Mouse (Mus musculus): Measurements from ENCODE around the gene Gm5800. TPM values are rescaled to one million over a fixed set of nuclear protein-coding genes. Genes with fewer than 3 reads are reported as not detected.
"Not testable (repeated sequence)": the region's sequence is repeated elsewhere in the genome, so short reads cannot be mapped to it uniquely, and the experiment has no call there.

The Gm5800 gene
- not detected in 2 replicates for polyA plus RNA-seq (2015; fragmentation: Nextera tagmentation; extraction: Ambion mirVana)

DNA sequence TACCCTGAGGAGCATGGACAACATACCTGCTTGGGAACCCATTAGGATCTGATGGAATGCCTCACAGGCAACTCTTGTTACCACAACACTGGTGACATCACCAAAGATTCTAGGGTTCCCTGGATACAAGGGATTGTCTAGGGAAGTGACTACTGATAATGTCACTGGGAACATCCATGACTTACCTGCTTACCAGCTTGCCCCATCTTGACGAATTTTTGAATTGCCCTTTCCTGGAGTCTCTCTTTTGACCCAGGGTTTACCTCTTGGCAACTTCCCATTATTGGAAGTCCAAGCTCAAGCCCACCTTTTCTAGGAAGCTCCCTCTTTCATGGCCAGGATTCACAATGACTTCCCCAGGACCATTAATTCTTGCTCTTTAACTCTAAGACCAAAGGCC lies at the start of gene Gm5800:
Gene Gm5800 (minus strand): TSS at position 101 of the 400 bp plus-strand sequence.
- 50% methylated on average over 1 of the region's 1 CpGs for WGBS
- Histone ChIP-seq H3K4me1 (no peaks in the 10 kb centered on the region), H3K4me3 (replicated peaks) (no peak within 1 kb of the TSS), H3K4me2 (replicated peaks) (no peak within 1 kb of the TSS), H3K27me3 (no peaks in the 10 kb centered on the region), H3K9ac (no peak within 1 kb of the TSS), H3K27ac (replicated peaks) (no peak within 1 kb of the TSS), H3K36me3 (no peaks in the 10 kb centered on the region), H3K9me3 (replicated peaks) (no peaks in the 10 kb centered on the region)
- ATAC-seq (ENCODE audit: insufficient number of reproducible peaks, low FRiP score, low TSS enrichment, low read depth) = no peak

DNA sequence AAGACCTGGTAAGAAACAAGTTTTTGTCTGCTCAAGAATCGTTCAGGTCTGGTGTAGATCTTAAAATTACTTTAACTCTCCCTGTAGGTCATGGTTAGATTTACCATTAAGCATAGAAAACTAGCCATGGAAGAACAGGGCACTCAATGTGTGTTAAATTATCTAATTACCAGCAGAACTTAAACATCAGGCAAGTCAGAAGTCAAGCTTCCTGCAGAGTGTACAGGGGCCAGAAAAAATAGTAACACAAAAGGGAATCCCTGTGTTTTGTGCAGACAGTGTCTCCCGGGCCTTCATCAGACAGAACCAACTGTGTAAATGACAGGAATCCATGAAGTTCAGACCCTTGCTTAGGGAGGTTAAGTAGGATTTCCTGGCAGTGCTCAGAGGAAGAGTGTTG lies 39.0 kb upstream of the Gm5800 start:
- 20% methylated on average over 2 of the region's 2 CpGs for WGBS
- Histone ChIP-seq H3K4me3 (replicated peaks) (no peak overlapping the region), H3K4me1 (no peaks in the 10 kb centered on the region), H3K4me2 (replicated peaks) (no peak overlapping the region), H3K9ac (no peak overlapping the region), H3K36me3 (no peaks in the 10 kb centered on the region), H3K27ac (replicated peaks) (no peak overlapping the region), H3K27me3 (no peaks in the 10 kb centered on the region), H3K9me3 (replicated peaks) (no peaks in the 10 kb centered on the region)
- ATAC-seq (ENCODE audit: insufficient number of reproducible peaks, low FRiP score, low TSS enrichment, low read depth) = no peak

DNA sequence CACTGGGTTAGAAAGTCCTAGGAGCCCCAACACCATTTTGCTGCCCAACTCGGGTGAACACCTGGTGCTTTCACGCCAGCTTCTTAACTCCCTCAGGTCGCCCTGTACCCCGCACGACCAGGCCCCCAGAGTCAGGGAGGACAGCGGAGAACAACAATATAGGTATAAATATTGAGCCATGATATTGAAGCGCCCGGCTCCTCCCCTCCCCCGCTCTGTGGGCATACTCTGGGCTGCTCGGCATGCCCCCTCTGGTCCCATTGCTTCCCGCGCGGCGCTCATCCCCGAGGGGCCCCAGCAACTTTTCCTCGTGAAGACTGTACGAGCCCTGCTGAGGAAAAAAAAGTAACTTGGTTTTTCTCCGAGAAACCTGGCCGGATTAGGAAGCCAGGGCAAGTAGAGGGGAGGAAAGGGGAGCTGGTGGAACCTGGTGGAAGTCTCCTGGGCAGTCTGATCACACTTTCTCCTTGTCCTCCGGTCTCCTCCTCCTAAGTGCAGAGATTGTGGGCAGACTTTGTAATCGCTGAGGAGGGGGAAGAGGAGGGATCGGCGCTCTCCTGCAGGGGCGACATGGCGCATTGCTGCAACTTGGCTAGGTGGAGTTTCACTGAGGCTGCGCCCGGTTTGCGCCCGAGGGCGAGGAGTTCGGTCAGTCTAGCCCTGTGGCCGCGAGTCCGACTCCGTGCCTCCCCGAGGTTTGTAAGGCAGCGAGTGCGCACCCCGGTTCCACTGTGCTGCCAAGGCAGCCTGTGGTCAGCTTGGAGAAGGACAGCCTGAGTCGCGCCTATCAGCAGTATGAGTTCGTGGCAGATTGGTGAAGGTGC lies 23.6 kb upstream of the Gm5800 start:
- WGBS = under 1% methylated on average over 42 of the region's 42 CpGs
- Histone ChIP-seq H3K27ac (replicated peaks) (no peak overlapping the region), H3K36me3 (no peaks in the 10 kb centered on the region), H3K9ac (peak overlapping the region; percentile 12; the same call in 1 of the 2 replicates), H3K4me3 (replicated peaks) (peak overlapping the region; percentile 43), H3K4me2 (replicated peaks) (peak overlapping the region; percentile 77), H3K4me1 (peaks cover 24% of the 10 kb centered on the region), H3K9me3 (replicated peaks) (no peaks in the 10 kb centered on the region), H3K27me3 (peaks cover 46% of the 10 kb centered on the region)
- ATAC-seq (ENCODE audit: insufficient number of reproducible peaks, low FRiP score, low TSS enrichment, low read depth) = 0 out of 2 replicates have a peak, but pooled peaks have one; percentile 15

DNA sequence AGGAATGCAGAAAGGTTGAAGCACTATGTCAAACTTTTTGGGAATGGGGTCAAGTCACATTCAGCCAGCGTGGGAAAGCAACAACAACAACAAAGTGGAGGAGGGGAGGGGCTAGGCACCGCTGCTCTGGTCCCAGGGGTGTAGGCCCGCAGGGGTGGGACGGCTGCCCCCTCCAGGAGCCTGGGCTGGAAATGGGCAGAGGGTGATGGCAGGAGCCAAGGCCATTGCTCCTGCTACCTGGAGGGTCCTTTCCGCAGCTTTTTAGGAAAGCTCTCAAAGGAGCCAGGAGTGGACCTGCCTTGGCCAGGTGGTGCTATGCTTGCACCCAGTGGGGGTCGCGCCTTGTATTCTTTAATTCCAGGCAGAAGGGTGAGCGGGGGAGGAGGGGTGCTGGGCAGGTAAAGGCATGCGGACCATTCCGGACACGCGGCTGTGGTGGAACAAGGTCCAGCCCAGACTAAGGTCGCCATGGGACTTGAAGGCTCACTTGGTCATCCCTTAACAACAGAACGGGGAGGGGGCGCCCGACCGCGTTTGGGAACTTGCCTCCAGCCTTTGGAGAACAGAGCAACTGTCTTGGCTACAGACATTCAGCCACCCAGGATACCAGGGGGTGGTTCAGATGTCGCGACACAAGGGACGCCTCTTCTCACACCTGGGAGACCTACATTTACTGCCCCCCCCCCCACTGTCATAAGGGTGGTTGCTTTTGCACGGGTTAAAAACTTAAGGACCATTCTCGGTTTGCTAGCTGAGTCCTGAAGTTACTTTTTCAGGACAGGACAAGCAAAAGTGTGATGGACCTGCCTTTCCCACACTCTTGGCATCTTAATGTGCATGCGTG lies 22.4 kb upstream of the Gm5800 start:
- peaks cover 24% of the 10 kb centered on the region for H3K4me1 ChIP-seq
- H3K9me3 ChIP-seq (replicated peaks) = no peaks in the 10 kb centered on the region
- no peak for ATAC-seq (ENCODE audit: insufficient number of reproducible peaks, low FRiP score, low TSS enrichment, low read depth)
- H3K4me3 ChIP-seq (replicated peaks) = peak overlapping the region; percentile 43
- no peak overlapping the region for H3K9ac ChIP-seq
- H3K36me3 ChIP-seq = no peaks in the 10 kb centered on the region
- no peak overlapping the region for H3K27ac ChIP-seq (replicated peaks)
- WGBS = under 1% methylated on average over 24 of the region's 24 CpGs
- H3K27me3 ChIP-seq = peaks cover 46% of the 10 kb centered on the region
- peak overlapping the region; percentile 77 for H3K4me2 ChIP-seq (replicated peaks)

DNA sequence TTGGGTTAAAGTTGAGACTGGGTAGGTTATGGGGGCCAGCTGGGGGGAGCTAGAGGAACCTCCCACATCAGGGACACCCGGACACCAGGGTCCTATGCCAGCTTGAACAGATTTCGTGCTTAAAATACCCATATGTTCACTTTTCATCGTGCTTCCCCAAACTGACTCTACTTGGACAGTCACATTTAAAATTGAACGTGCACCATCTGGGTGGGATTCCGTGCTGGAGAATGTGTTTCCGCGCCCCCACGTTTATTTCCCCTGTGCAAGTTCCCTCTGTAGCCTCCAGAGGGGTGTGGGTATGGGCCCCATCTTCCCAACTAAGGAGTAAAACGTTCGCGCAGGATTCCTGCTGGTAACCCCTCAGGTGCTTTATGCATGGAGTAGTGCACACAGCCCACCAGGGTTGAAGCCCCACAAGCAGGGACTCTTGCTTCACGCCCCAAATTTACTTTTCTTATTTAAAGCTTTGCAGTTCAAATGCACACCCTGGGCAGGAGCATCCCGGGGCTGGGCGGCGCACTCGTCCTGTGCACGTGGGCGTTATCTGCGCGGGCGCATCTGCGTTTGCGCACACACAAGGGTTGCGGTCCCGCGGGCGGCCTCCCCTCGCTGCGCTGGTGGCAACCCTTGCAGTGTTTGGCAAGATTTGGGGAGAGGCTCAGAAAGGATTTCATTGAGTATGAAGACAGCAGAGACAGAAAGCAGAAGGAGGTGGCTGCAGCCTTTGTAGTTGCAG lies 21.6 kb upstream of the Gm5800 start:
- Histone ChIP-seq H3K36me3 (no peaks in the 10 kb centered on the region), H3K4me3 (replicated peaks) (peak overlapping the region; percentile 43), H3K4me2 (replicated peaks) (peak overlapping the region; percentile 77), H3K4me1 (peaks cover 24% of the 10 kb centered on the region), H3K27me3 (peaks cover 46% of the 10 kb centered on the region), H3K27ac (replicated peaks) (no peak overlapping the region), H3K9me3 (replicated peaks) (no peaks in the 10 kb centered on the region), H3K9ac (no peak overlapping the region)
- WGBS = 2% methylated on average over 29 of the region's 29 CpGs
- no peak for ATAC-seq (ENCODE audit: insufficient number of reproducible peaks, low FRiP score, low TSS enrichment, low read depth)

DNA sequence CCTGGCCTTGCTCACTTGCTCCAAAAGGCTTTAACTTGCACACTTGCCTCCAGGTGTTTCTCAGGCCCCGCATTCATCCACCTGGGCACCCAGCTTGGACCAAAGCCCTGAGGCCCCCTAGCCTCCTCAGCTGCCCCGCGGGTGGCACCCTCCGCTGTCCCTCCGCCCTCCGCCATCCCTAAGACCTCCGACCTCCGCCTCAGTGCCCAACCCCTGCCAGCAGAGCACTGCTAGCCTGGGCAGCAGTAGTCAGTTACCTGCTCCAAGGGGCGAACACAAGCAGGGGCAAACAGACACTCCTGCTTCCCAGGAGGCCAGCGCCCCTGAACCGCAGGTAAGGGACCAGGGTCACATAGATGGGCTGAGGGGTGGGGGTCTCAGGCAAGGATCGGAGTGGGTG lies 21.0 kb upstream of the Gm5800 start:
- Histone ChIP-seq H3K4me2 (replicated peaks) (no peak overlapping the region), H3K27me3 (peaks cover 46% of the 10 kb centered on the region), H3K36me3 (no peaks in the 10 kb centered on the region), H3K27ac (replicated peaks) (no peak overlapping the region), H3K9me3 (replicated peaks) (no peaks in the 10 kb centered on the region), H3K9ac (no peak overlapping the region), H3K4me3 (replicated peaks) (no peak overlapping the region), H3K4me1 (peaks cover 24% of the 10 kb centered on the region)
- peak; percentile 47; the same call in 1 of the 2 replicates for ATAC-seq (ENCODE audit: insufficient number of reproducible peaks, low FRiP score, low TSS enrichment, low read depth)
- WGBS = 14% methylated on average over 12 of the region's 12 CpGs

DNA sequence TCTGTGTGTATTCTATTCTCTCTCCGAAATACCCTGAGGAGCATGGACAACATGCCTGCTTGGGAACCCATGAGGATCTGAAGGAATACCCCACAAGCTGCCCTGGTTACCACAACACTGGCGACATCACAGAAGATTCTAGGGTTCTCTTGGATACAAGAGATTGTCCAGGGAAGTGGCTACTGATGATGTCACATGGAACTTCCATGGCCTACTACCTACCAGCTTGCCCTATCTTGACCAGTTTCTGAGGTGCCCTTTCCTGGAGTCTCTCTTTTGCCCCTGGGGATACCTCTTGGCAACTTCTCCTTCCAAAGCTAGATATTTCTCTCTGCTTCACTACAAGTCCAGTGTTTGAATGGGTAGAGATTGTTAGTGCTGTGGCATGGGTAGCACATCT lies 21.6 kb downstream of the Gm5800 start, which contains the start of gene Gm17079:
Gene Gm17079 (minus strand): TSS at position 101 of the 400 bp plus-strand sequence.
- 95% methylated on average over 1 of the region's 2 CpGs for WGBS
- H3K4me2 ChIP-seq (replicated peaks); H3K4me3 ChIP-seq (replicated peaks); ATAC-seq (ENCODE audit: insufficient number of reproducible peaks, low FRiP score, low TSS enrichment, low read depth); H3K36me3 ChIP-seq; H3K27ac ChIP-seq (replicated peaks); H3K9ac ChIP-seq; H3K9me3 ChIP-seq (replicated peaks); H3K27me3 ChIP-seq; H3K4me1 ChIP-seq: not testable (repeated sequence)

DNA sequence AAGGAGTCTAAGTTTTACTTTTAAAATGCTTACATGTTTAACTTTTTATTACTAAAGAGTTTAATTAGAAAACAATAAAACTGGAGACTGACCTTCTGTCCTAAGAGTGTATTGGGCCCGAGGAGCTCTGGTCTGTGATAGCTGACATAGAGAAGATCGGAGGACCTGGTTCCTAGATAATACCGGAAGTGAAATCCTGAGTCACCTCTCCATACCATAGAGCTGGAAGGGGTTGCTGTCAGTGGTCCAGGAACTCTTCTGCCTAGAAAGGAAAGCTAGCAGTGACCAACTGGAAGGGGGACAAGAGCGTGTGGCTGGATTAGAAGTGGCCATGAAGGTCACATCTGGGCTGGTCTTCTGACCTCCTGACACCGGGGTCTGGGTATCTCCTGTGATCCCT lies 39.7 kb downstream of the Gm5800 start:
- Histone ChIP-seq H3K4me2 (replicated peaks) (no peak overlapping the region), H3K27me3 (no peaks in the 10 kb centered on the region), H3K9me3 (replicated peaks) (no peaks in the 10 kb centered on the region), H3K4me3 (replicated peaks) (no peak overlapping the region), H3K36me3 (no peaks in the 10 kb centered on the region), H3K9ac (no peak overlapping the region), H3K4me1 (no peaks in the 10 kb centered on the region), H3K27ac (replicated peaks) (no peak overlapping the region)
- WGBS = 86% methylated on average over 5 of the region's 5 CpGs
- ATAC-seq (ENCODE audit: insufficient number of reproducible peaks, low FRiP score, low TSS enrichment, low read depth) = no peak

Other genes starting within 250 kb of the Gm5800 start
- gene Gm5622, start 164.4 kb downstream of the Gm5800 start, polyA plus RNA-seq (2015; fragmentation: Nextera tagmentation; extraction: Ambion mirVana) = not detected in 2 replicates
- not detected in 2 replicates for gene Gm17175, start 143.1 kb downstream of the Gm5800 start, polyA plus RNA-seq (2015; fragmentation: Nextera tagmentation; extraction: Ambion mirVana)
- not detected in 2 replicates for gene Gm17174, start 125.0 kb downstream of the Gm5800 start, polyA plus RNA-seq (2015; fragmentation: Nextera tagmentation; extraction: Ambion mirVana)
- gene Gm17078, start 105.9 kb downstream of the Gm5800 start, polyA plus RNA-seq (2015; fragmentation: Nextera tagmentation; extraction: Ambion mirVana) = not detected in 2 replicates
- gene Gm4181, start 81.5 kb downstream of the Gm5800 start, polyA plus RNA-seq (2015; fragmentation: Nextera tagmentation; extraction: Ambion mirVana) = not detected in 2 replicates
- not detected in 2 replicates for gene Gm17079, start 21.7 kb downstream of the Gm5800 start, polyA plus RNA-seq (2015; fragmentation: Nextera tagmentation; extraction: Ambion mirVana)
- not detected in 2 replicates for gene Ang4, start 56.4 kb upstream of the Gm5800 start, polyA plus RNA-seq (2015; fragmentation: Nextera tagmentation; extraction: Ambion mirVana)
- not detected in 2 replicates for gene AY358078, start 82.9 kb upstream of the Gm5800 start, polyA plus RNA-seq (2015; fragmentation: Nextera tagmentation; extraction: Ambion mirVana)
- not detected in 2 replicates for gene Ear6, start 136.5 kb upstream of the Gm5800 start, polyA plus RNA-seq (2015; fragmentation: Nextera tagmentation; extraction: Ambion mirVana)
- gene Mettl17, start 167.7 kb upstream of the Gm5800 start, polyA plus RNA-seq (2015; fragmentation: Nextera tagmentation; extraction: Ambion mirVana) = 44.1 and 50.7 TPM in 2 replicates
- gene Slc39a2, start 175.7 kb upstream of the Gm5800 start, polyA plus RNA-seq (2015; fragmentation: Nextera tagmentation; extraction: Ambion mirVana) = 5.5 and 8.1 TPM in 2 replicates
- 79.3 and 98.2 TPM in 2 replicates for gene Ndrg2, start 197.0 kb upstream of the Gm5800 start, polyA plus RNA-seq (2015; fragmentation: Nextera tagmentation; extraction: Ambion mirVana)
- not detected in 2 replicates for gene Tppp2, start 201.2 kb upstream of the Gm5800 start, polyA plus RNA-seq (2015; fragmentation: Nextera tagmentation; extraction: Ambion mirVana)
- not detected in 2 replicates for gene Rnase13, start 205.6 kb upstream of the Gm5800 start, polyA plus RNA-seq (2015; fragmentation: Nextera tagmentation; extraction: Ambion mirVana)

Data from embryonic facial prominence, embryonic 15.5 days (tissue).